Mouse (Mus musculus) left cerebral cortex, postnatal 10 days (tissue): Measurements from ENCODE around the gene Gm7579. TPM values are rescaled to one million over a fixed set of nuclear protein-coding genes. Genes with fewer than 3 reads are reported as not detected.

Experiments
- total RNA-seq, 2 experiments: library from RNA; stranded (reverse); gene quantifications; 2 replicates each; pipeline ENCODE4 v1.2.3; 2021

Gm7579 gene
- total RNA-seq, 2 experiments from 2014 or later, result not detected

Other genes with a start within 250 kb of the Gm7579 start
- gene Mob2, start 150.8 kb upstream of the Gm7579 start, total RNA-seq, result 10 to 100 TPM; 23.6 to 26.7 TPM
- gene Dusp8, start 116.0 kb upstream of the Gm7579 start, total RNA-seq, result 100 to 1,000 TPM; 157 to 164 TPM
- not detected for gene Gm45618, start 91.1 kb upstream of the Gm7579 start, total RNA-seq
- not detected for gene Gm39115, start 75.8 kb upstream of the Gm7579 start, total RNA-seq
- not detected for gene Gm45337, start 67.3 kb upstream of the Gm7579 start, total RNA-seq
- gene Gm29735, start 54.7 kb upstream of the Gm7579 start, total RNA-seq, result not detected
- gene Gm4553, start 46.1 kb upstream of the Gm7579 start, total RNA-seq, result not detected
- not detected for gene Krtap5-2, start 35.9 kb upstream of the Gm7579 start, total RNA-seq
- not detected for gene Gm10153, start 21.5 kb upstream of the Gm7579 start, total RNA-seq
- not detected for gene Krtap5-3, start 10.5 kb upstream of the Gm7579 start, total RNA-seq
- not detected for gene Krtap5-5, start 18.1 kb downstream of the Gm7579 start, total RNA-seq
- not detected for gene Gm40460, start 29.2 kb downstream of the Gm7579 start, total RNA-seq
- gene Gm2431, start 46.5 kb downstream of the Gm7579 start, total RNA-seq, result not detected
- not detected for gene Gm4559, start 62.5 kb downstream of the Gm7579 start, total RNA-seq
- not detected for gene Krtap5-1, start 85.3 kb downstream of the Gm7579 start, total RNA-seq
- not detected for gene Krtap5-4, start 91.7 kb downstream of the Gm7579 start, total RNA-seq
- 10 to 100 TPM; 15.3 to 15.8 TPM for gene Ifitm10, start 161.9 kb downstream of the Gm7579 start, total RNA-seq
- gene Gm49369, start 170.8 kb downstream of the Gm7579 start, total RNA-seq, result 1 to 10 TPM in 1 of 2 experiments, not detected in 1; 1.9 TPM
- 100 to 1,000 TPM; 244 to 255 TPM for gene Ctsd, start 176.2 kb downstream of the Gm7579 start, total RNA-seq
- gene Syt8, start 223.0 kb downstream of the Gm7579 start, total RNA-seq, result not detected
- gene Tnni2, start 229.9 kb downstream of the Gm7579 start, total RNA-seq, result under 1 TPM in 1 of 2 experiments, not detected in 1; 0.83 TPM
- gene Lsp1, start 248.9 kb downstream of the Gm7579 start, total RNA-seq, result 1 to 10 TPM; 5.2 to 8.1 TPM